Mouse (Mus musculus) bone marrow macrophage, adult 2 months (primary cell): Measurements from ENCODE around the gene Tbx21. TPM values are rescaled to one million over a fixed set of nuclear protein-coding genes. Genes with fewer than 3 reads are reported as not detected.

Experiments
- H3K27ac ChIP-seq: 2 replicates; pipeline ENCODE4 v1.5.1; 2012; ENCODE audit warnings: low read depth, low read length; ENCODE audit not compliant: insufficient read depth
- H3K4me1 ChIP-seq: 2 replicates; pipeline ENCODE4 v1.6.1; 2012; ENCODE audit warnings: low read length; ENCODE audit not compliant: control insufficient read depth, insufficient read depth
- H3K4me3 ChIP-seq: 2 replicates; pipeline ENCODE4 v1.5.1; 2012; ENCODE audit warnings: mild to moderate bottlenecking, low read length, moderate library complexity; ENCODE audit not compliant: insufficient read depth
- CTCF ChIP-seq: IDR thresholded peaks from 2 replicates; pipeline ENCODE4 v1.5.1; 2012; ENCODE audit warnings: low read depth, mild to moderate bottlenecking, low read length, moderate library complexity
- POLR2A ChIP-seq: IDR thresholded peaks from 2 replicates; pipeline ENCODE4 v1.6.1; 2012; ENCODE audit warnings: mild to moderate bottlenecking, low read depth, low read length, borderline replicate concordance
- polyA plus RNA-seq: library from polyadenylated mRNA; stranded (reverse); fragments of >200 nt; gene quantifications from 2 replicates; pipeline ENCODE4 v1.2.4, GENCODE M21; 2012; ENCODE audit not compliant: missing spikeins, insufficient read depth, insufficient read length

Gene Tbx21
- polyA plus RNA-seq, 1 experiment: not detected

- peaks cover 2% of the 10 kb centered on the region; the same call in 1 of the 2 replicates for H3K4me1 ChIP-seq
- TF ChIP-seq CTCF (no peak), POLR2A (no peak)
- H3K4me3 ChIP-seq: no peak overlapping the region
- no peak overlapping the region for H3K27ac ChIP-seq
These were observed 48.3 kb downstream of the Tbx21 start for GRCm38 (mm10) chr11:97066656-97067360.

- Histone ChIP-seq H3K4me1 (peaks cover 2% of the 10 kb centered on the region; the same call in 1 of the 2 replicates), H3K4me3 (no peak overlapping the region), H3K27ac (no peak overlapping the region)
- TF ChIP-seq CTCF (no peak), POLR2A (no peak)
These were observed 49.4 kb downstream of the Tbx21 start for GRCm38 (mm10) chr11:97065538-97066295.

GRCm38 (mm10) chr11:97063921-97064295 is 51.2 kb downstream of the Tbx21 start:
- no peak overlapping the region for H3K27ac ChIP-seq

GRCm38 (mm10) chr11:97063274-97063920 is 51.7 kb downstream of the Tbx21 start:
- H3K4me3 ChIP-seq: no peak overlapping the region
- peaks cover 2% of the 10 kb centered on the region; the same call in 1 of the 2 replicates for H3K4me1 ChIP-seq
- H3K27ac ChIP-seq: no peak overlapping the region
- TF ChIP-seq CTCF: no peak
- TF ChIP-seq POLR2A: no peak

More at GRCm38 (mm10) chr11:97063921-97064295, 51.2 kb downstream of the Tbx21 start:
- H3K4me3 ChIP-seq: no peak overlapping the region
- H3K4me1 ChIP-seq: peaks cover 2% of the 10 kb centered on the region; the same call in 1 of the 2 replicates
- no peak for TF ChIP-seq POLR2A
- no peak for TF ChIP-seq CTCF

GRCm38 (mm10) chr11:97052219-97052646 is 62.9 kb downstream of the Tbx21 start:
- no peak overlapping the region for H3K27ac ChIP-seq
- TF ChIP-seq CTCF (no peak), POLR2A (no peak)
- no peak overlapping the region for H3K4me3 ChIP-seq
- peaks cover 12% of the 10 kb centered on the region for H3K4me1 ChIP-seq

- no peak overlapping the region for H3K27ac ChIP-seq
- H3K4me1 ChIP-seq: peaks cover 12% of the 10 kb centered on the region
These were observed 64.1 kb downstream of the Tbx21 start for GRCm38 (mm10) chr11:97050944-97051586.

GRCm38 (mm10) chr11:97050216-97050943 is 64.8 kb downstream of the Tbx21 start, which contains the start of gene Osbpl7:
Gene Osbpl7, plus strand, starts transcription at chr11:97050628.
- Histone ChIP-seq H3K27ac (no peak within 1 kb of the TSS), H3K4me3 (peak within 1 kb of the TSS; percentile 84), H3K4me1 (peaks cover 12% of the 10 kb centered on the region)
- TF ChIP-seq CTCF (no peak), POLR2A (no peak)

More at GRCm38 (mm10) chr11:97050944-97051586, 64.1 kb downstream of the Tbx21 start:
- no peak for TF ChIP-seq POLR2A
- TF ChIP-seq CTCF: no peak
- H3K4me3 ChIP-seq: peak overlapping the region; percentile 84

GRCm38 (mm10) chr11:97049492-97050085 is 65.5 kb downstream of the Tbx21 start:
- peaks cover 12% of the 10 kb centered on the region for H3K4me1 ChIP-seq
- no peak overlapping the region for H3K27ac ChIP-seq
- TF ChIP-seq POLR2A: no peak
- TF ChIP-seq CTCF: no peak
- H3K4me3 ChIP-seq: no peak overlapping the region

- H3K27ac ChIP-seq: no peak overlapping the region
- peaks cover 12% of the 10 kb centered on the region for H3K4me1 ChIP-seq
- no peak overlapping the region for H3K4me3 ChIP-seq
- no peak for TF ChIP-seq POLR2A
- no peak for TF ChIP-seq CTCF
These were observed 67.0 kb downstream of the Tbx21 start for GRCm38 (mm10) chr11:97048090-97048650.

Other genes with a start within 250 kb of the Tbx21 start
- 26.3 and 30.0 TPM in 2 replicates for gene Cdk5rap3, start 198.8 kb downstream of the Tbx21 start, polyA plus RNA-seq
- gene Prr15l, start 187.2 kb downstream of the Tbx21 start, polyA plus RNA-seq: not detected in 2 replicates
- gene Pnpo, start 171.3 kb downstream of the Tbx21 start, polyA plus RNA-seq: 17.5 and 18.1 TPM in 2 replicates
- 18.1 and 22.3 TPM in 2 replicates for gene Sp2, start 132.4 kb downstream of the Tbx21 start, polyA plus RNA-seq
- 0.31 and 0.37 TPM in 2 replicates for gene Sp6, start 101.9 kb downstream of the Tbx21 start, polyA plus RNA-seq
- gene Scrn2, start 85.4 kb downstream of the Tbx21 start, polyA plus RNA-seq: 1.5 and 2.2 TPM in 2 replicates
- gene Lrrc46, start 73.9 kb downstream of the Tbx21 start, polyA plus RNA-seq: not detected in 2 replicates
- gene Mrpl10, start 73.8 kb downstream of the Tbx21 start, polyA plus RNA-seq: 32.2 and 34.0 TPM in 2 replicates
- 8.5 and 9.2 TPM in 2 replicates for gene Osbpl7, start 64.7 kb downstream of the Tbx21 start, polyA plus RNA-seq
- 36.7 and 39.2 TPM in 2 replicates for gene Tbkbp1, start 36.2 kb upstream of the Tbx21 start, polyA plus RNA-seq
- 84.9 and 87.9 TPM in 2 replicates for gene Kpnb1, start 72.5 kb upstream of the Tbx21 start, polyA plus RNA-seq
- gene Npepps, start 165.3 kb upstream of the Tbx21 start, polyA plus RNA-seq: 102 and 112 TPM in 2 replicates
- 33.0 and 37.6 TPM in 2 replicates for gene Mrpl45, start 200.4 kb upstream of the Tbx21 start, polyA plus RNA-seq
- gene Gpr179, start 236.7 kb upstream of the Tbx21 start, polyA plus RNA-seq: 0.12 TPM in 1 of 2 replicates, not detected in the other
- 9.2 and 10.3 TPM in 2 replicates for gene Socs7, start 247.2 kb upstream of the Tbx21 start, polyA plus RNA-seq